Mouse (Mus musculus) midbrain, embryonic 15.5 days (tissue): ENCODE data around the gene Galp. TPM values are rescaled to one million over a fixed set of nuclear protein-coding genes. Genes with fewer than 3 reads are reported as not detected.

Experiments
- ATAC-seq: fragments of 200-750 bp; cut with Nextera tagmentation; replicated peaks from 2 replicates; pipeline ENCODE4 v1.8.0; 2017; ENCODE audit warnings: moderate TSS enrichment
- H3K27ac ChIP-seq: fragments of 300-500 bp; sonication (generic); 2 replicates; pipeline ENCODE4 v1.5.1; 2015; ENCODE audit warnings: mild to moderate bottlenecking, inconsistent platforms
- H3K27me3 ChIP-seq: fragments of 300-500 bp; sonication (generic); replicated peaks from 2 replicates; pipeline ENCODE4 v1.6.1; 2015; ENCODE audit warnings: inconsistent platforms
- H3K36me3 ChIP-seq: fragments of 300-500 bp; sonication (generic); replicated peaks from 2 replicates; pipeline ENCODE4 v1.6.1; 2015; ENCODE audit warnings: inconsistent platforms
- H3K4me1 ChIP-seq: fragments of 300-500 bp; sonication (generic); 2 replicates; pipeline ENCODE4 v1.6.1; 2015; ENCODE audit warnings: inconsistent platforms
- H3K4me2 ChIP-seq: fragments of 300-500 bp; sonication (generic); 2 replicates; pipeline ENCODE4 v1.6.1; 2015; ENCODE audit warnings: inconsistent platforms, mild to moderate bottlenecking, moderate library complexity
- H3K4me3 ChIP-seq: fragments of 300-500 bp; sonication (generic); 2 replicates; pipeline ENCODE4 v1.5.1; 2015; ENCODE audit warnings: mild to moderate bottlenecking, inconsistent platforms
- H3K9ac ChIP-seq: fragments of 300-500 bp; sonication (generic); 2 replicates; pipeline ENCODE4 v1.6.1; 2015; ENCODE audit warnings: mild to moderate bottlenecking, inconsistent platforms
- H3K9me3 ChIP-seq: fragments of 300-500 bp; sonication (generic); 2 replicates; pipeline ENCODE4 v1.6.1; 2016; ENCODE audit warnings: inconsistent platforms
- WGBS: fragments of 180-500 bp; shearing (Covaris S2); methylation state at CpG from one replicate; pipeline ENCODE4 v1.1.7; 2015; ENCODE audit warnings: mixed read lengths; 5-methylcytosine and 5-hydroxymethylcytosine counted together
- polyA plus RNA-seq: library from polyadenylated mRNA; unstranded; fragments of >200 nt; fragmentation: Nextera tagmentation; extraction: Ambion mirVana; gene quantifications from 2 replicates; pipeline ENCODE4 v1.2.1, GENCODE M21; 2015

Gene Galp
- not detected in 2 replicates for polyA plus RNA-seq

- Histone ChIP-seq H3K4me2 (no peak within 1 kb of the TSS), H3K4me1 (no peaks in the 10 kb centered on the region; the same call in 1 of the 2 replicates)
Measured at GRCm38 (mm10) chr7:6196790-6197189, at the start of gene Galp. TSS of gene Galp (plus strand) at chr7:6197090.

GRCm38 (mm10) chr7:6147688-6148087 is 49.2 kb upstream of the Galp start:
- peaks cover 8% of the 10 kb centered on the region; the same call in 1 of the 2 replicates for H3K4me1 ChIP-seq
- WGBS = 85% methylated on average over 5 of the region's 5 CpGs
- H3K9ac ChIP-seq = no peak overlapping the region
- H3K27me3 ChIP-seq = no peaks in the 10 kb centered on the region
- ATAC-seq = no peak
- H3K4me2 ChIP-seq = no peak overlapping the region
- H3K27ac ChIP-seq = no peak overlapping the region
- no peaks in the 10 kb centered on the region for H3K36me3 ChIP-seq
- no peaks in the 10 kb centered on the region for H3K9me3 ChIP-seq
- H3K4me3 ChIP-seq = no peak overlapping the region

More at GRCm38 (mm10) chr7:6196790-6197189, at the start of gene Galp:
- no peaks in the 10 kb centered on the region for H3K27me3 ChIP-seq
- H3K9ac ChIP-seq = no peak within 1 kb of the TSS
- 82% methylated on average over 3 of the region's 3 CpGs for WGBS
- no peak within 1 kb of the TSS for H3K4me3 ChIP-seq
- ATAC-seq = no peak
- no peaks in the 10 kb centered on the region for H3K9me3 ChIP-seq
- no peak within 1 kb of the TSS for H3K27ac ChIP-seq
- H3K36me3 ChIP-seq = no peaks in the 10 kb centered on the region

GRCm38 (mm10) chr7:6151266-6151665 is 45.6 kb upstream of the Galp start:
- H3K27ac ChIP-seq = no peak overlapping the region
- H3K36me3 ChIP-seq = no peaks in the 10 kb centered on the region
- no peaks in the 10 kb centered on the region for H3K27me3 ChIP-seq
- no peak for ATAC-seq
- peaks cover 21% of the 10 kb centered on the region for H3K4me1 ChIP-seq
- H3K9me3 ChIP-seq = no peaks in the 10 kb centered on the region
- no peak overlapping the region for H3K4me2 ChIP-seq
- H3K4me3 ChIP-seq = no peak overlapping the region
- WGBS = 86% methylated on average over 1 of the region's 1 CpGs
- no peak overlapping the region for H3K9ac ChIP-seq

- Histone ChIP-seq H3K4me3 (no peak overlapping the region), H3K9ac (no peak overlapping the region), H3K36me3 (no peaks in the 10 kb centered on the region), H3K27ac (no peak overlapping the region), H3K4me1 (peaks cover 27% of the 10 kb centered on the region), H3K27me3 (no peaks in the 10 kb centered on the region), H3K9me3 (no peaks in the 10 kb centered on the region), H3K4me2 (no peak overlapping the region)
- ATAC-seq = no peak
- WGBS = 83% methylated on average over 3 of the region's 3 CpGs
Measured at GRCm38 (mm10) chr7:6152036-6152435, 44.9 kb upstream of the Galp start.

- Histone ChIP-seq H3K27me3 (no peaks in the 10 kb centered on the region), H3K4me2 (no peak overlapping the region), H3K36me3 (no peaks in the 10 kb centered on the region), H3K4me3 (no peak overlapping the region), H3K9ac (no peak overlapping the region), H3K9me3 (no peaks in the 10 kb centered on the region), H3K4me1 (peaks cover 27% of the 10 kb centered on the region), H3K27ac (no peak overlapping the region)
- no peak for ATAC-seq
- 93% methylated on average over 3 of the region's 3 CpGs for WGBS
Measured at GRCm38 (mm10) chr7:6153131-6153530, 43.8 kb upstream of the Galp start.

GRCm38 (mm10) chr7:6154164-6154563 is 42.7 kb upstream of the Galp start:
- Histone ChIP-seq H3K27ac (no peak overlapping the region), H3K4me2 (peak overlapping the region; percentile 94), H3K27me3 (no peaks in the 10 kb centered on the region), H3K9ac (peak overlapping the region; percentile 92; the same call in 1 of the 2 replicates), H3K9me3 (no peaks in the 10 kb centered on the region), H3K36me3 (no peaks in the 10 kb centered on the region), H3K4me3 (peak overlapping the region; percentile 92), H3K4me1 (peaks cover 24% of the 10 kb centered on the region)
- no peak for ATAC-seq
- whole genome bisulfite sequencing = 86% methylated on average over 5 of the region's 5 CpGs

- no peaks in the 10 kb centered on the region for H3K36me3 ChIP-seq
- WGBS = under 1% methylated on average over 78 of the region's 85 CpGs
- H3K27me3 ChIP-seq = no peaks in the 10 kb centered on the region
- H3K4me1 ChIP-seq = peaks cover 23% of the 10 kb centered on the region
- peak overlapping the region; percentile 92 for H3K4me3 ChIP-seq
- H3K9me3 ChIP-seq = no peaks in the 10 kb centered on the region
- peak; percentile 79 for ATAC-seq
- H3K9ac ChIP-seq = peak overlapping the region; percentile 92
- peak overlapping the region; percentile 98 for H3K27ac ChIP-seq
- peak overlapping the region; percentile 94 for H3K4me2 ChIP-seq
Measured at GRCm38 (mm10) chr7:6155031-6155872, 41.6 kb upstream of the Galp start.

- Histone ChIP-seq H3K27me3 (no peaks in the 10 kb centered on the region), H3K27ac (peak within 1 kb of the TSS; percentile 98), H3K9ac (peak within 1 kb of the TSS; percentile 92), H3K9me3 (no peaks in the 10 kb centered on the region), H3K4me3 (peak within 1 kb of the TSS; percentile 92), H3K4me2 (peak within 1 kb of the TSS; percentile 94), H3K4me1 (peaks cover 23% of the 10 kb centered on the region), H3K36me3 (no peaks in the 10 kb centered on the region)
- 1% methylated on average over 53 of the region's 54 CpGs for WGBS
- ATAC-seq = peak; percentile 97
Measured at GRCm38 (mm10) chr7:6155901-6156411, 40.9 kb upstream of the Galp start, which contains the start of gene Zfp787. TSS of gene Zfp787 (minus strand) at chr7:6155997.

- H3K4me1 ChIP-seq = peaks cover 23% of the 10 kb centered on the region
- peak overlapping the region; percentile 92 for H3K4me3 ChIP-seq
- ATAC-seq = no peak
- H3K36me3 ChIP-seq = no peaks in the 10 kb centered on the region
- H3K9me3 ChIP-seq = no peaks in the 10 kb centered on the region
- no peaks in the 10 kb centered on the region for H3K27me3 ChIP-seq
- 75% methylated on average over 9 of the region's 9 CpGs for WGBS
- H3K27ac ChIP-seq = peak overlapping the region; percentile 98; the same call in 1 of the 2 replicates
- H3K4me2 ChIP-seq = peak overlapping the region; percentile 94
- H3K9ac ChIP-seq = peak overlapping the region; percentile 92; the same call in 1 of the 2 replicates
Measured at GRCm38 (mm10) chr7:6156901-6157472, 39.9 kb upstream of the Galp start.

- no peaks in the 10 kb centered on the region for H3K9me3 ChIP-seq
- H3K36me3 ChIP-seq = no peaks in the 10 kb centered on the region
- no peak overlapping the region for H3K4me3 ChIP-seq
- 79% methylated on average over 1 of the region's 1 CpGs for WGBS
- no peak overlapping the region for H3K4me2 ChIP-seq
- no peaks in the 10 kb centered on the region for H3K27me3 ChIP-seq
- ATAC-seq = no peak
- no peak overlapping the region for H3K9ac ChIP-seq
- H3K4me1 ChIP-seq = peaks cover 23% of the 10 kb centered on the region
- no peak overlapping the region for H3K27ac ChIP-seq
Measured at GRCm38 (mm10) chr7:6157479-6157878, 39.4 kb upstream of the Galp start.

GRCm38 (mm10) chr7:6159604-6160003 is 37.3 kb upstream of the Galp start:
- Histone ChIP-seq H3K27me3 (no peaks in the 10 kb centered on the region), H3K4me1 (peaks cover 10% of the 10 kb centered on the region), H3K4me3 (no peak overlapping the region), H3K27ac (no peak overlapping the region), H3K4me2 (no peak overlapping the region), H3K9ac (no peak overlapping the region), H3K9me3 (no peaks in the 10 kb centered on the region), H3K36me3 (no peaks in the 10 kb centered on the region)
- 93% methylated on average over 3 of the region's 3 CpGs for WGBS
- no peak for ATAC-seq

- no peak overlapping the region for H3K27ac ChIP-seq
- no peak for ATAC-seq
- no peaks in the 10 kb centered on the region for H3K36me3 ChIP-seq
- no peak overlapping the region for H3K9ac ChIP-seq
- 59% methylated on average over 3 of the region's 3 CpGs for WGBS
- no peaks in the 10 kb centered on the region for H3K9me3 ChIP-seq
- no peak overlapping the region for H3K4me3 ChIP-seq
- no peaks in the 10 kb centered on the region for H3K27me3 ChIP-seq
- H3K4me2 ChIP-seq = no peak overlapping the region
- peaks cover 5% of the 10 kb centered on the region; the same call in 1 of the 2 replicates for H3K4me1 ChIP-seq
Measured at GRCm38 (mm10) chr7:6161541-6161940, 35.3 kb upstream of the Galp start.
